Mouse (Mus musculus) limb, embryonic 10.5 days (tissue): ENCODE measurements around the gene Nkx6-2. TPM values are rescaled to one million over a fixed set of nuclear protein-coding genes. Genes with fewer than 3 reads are reported as not detected.

Source experiments
- DNase-seq: peaks from one replicate; pipeline ENCODE4 v3.0.0-alpha.2; 2017; ENCODE audit warnings: low spot score
- H3K27ac ChIP-seq: fragments of 300-500 bp; sonication (generic); 2 replicates; pipeline ENCODE4 v1.5.1; 2016; ENCODE audit warnings: mild to moderate bottlenecking
- H3K27me3 ChIP-seq: fragments of 300-500 bp; sonication (generic); 2 replicates; pipeline ENCODE4 v1.6.1; 2016; ENCODE audit warnings: low read depth, mild to moderate bottlenecking; ENCODE audit not compliant: poor library complexity, severe bottlenecking
- H3K36me3 ChIP-seq: fragments of 300-500 bp; sonication (generic); 2 replicates; pipeline ENCODE4 v1.6.1; 2016; ENCODE audit warnings: mild to moderate bottlenecking, moderate library complexity
- H3K4me1 ChIP-seq: fragments of 300-500 bp; sonication (generic); 2 replicates; pipeline ENCODE4 v1.6.1; 2016
- H3K4me3 ChIP-seq: fragments of 300-500 bp; sonication (generic); 2 replicates; pipeline ENCODE4 v1.5.1; 2016; ENCODE audit warnings: mild to moderate bottlenecking, moderate library complexity
- H3K9me3 ChIP-seq: fragments of 300-500 bp; sonication (generic); replicated peaks from 2 replicates; pipeline ENCODE4 v1.6.1; 2016; ENCODE audit warnings: mild to moderate bottlenecking
- WGBS: fragments of 180-500 bp; shearing (Covaris S2); methylation state at CpG from one replicate; pipeline ENCODE4 v1.1.7; 2016; 5-methylcytosine and 5-hydroxymethylcytosine counted together
- polyA plus RNA-seq: library from polyadenylated mRNA; unstranded; fragments of >200 nt; fragmentation: Nextera tagmentation; extraction: Ambion mirVana; gene quantifications from 2 replicates; pipeline ENCODE4 v1.2.1, GENCODE M21; 2016

The Nkx6-2 gene
- polyA plus RNA-seq, 1 experiment from 2014 or later: not detected

- Histone ChIP-seq H3K4me3 (no peak overlapping the region), H3K36me3 (no peaks in the 10 kb centered on the region), H3K4me1 (peaks cover 15% of the 10 kb centered on the region), H3K27ac (no peak overlapping the region), H3K27me3 (peaks cover 62% of the 10 kb centered on the region), H3K9me3 (no peaks in the 10 kb centered on the region)
- 76% methylated on average over 4 of the region's 4 CpGs for WGBS
- DNase-seq: no peak
These were observed 51.2 kb downstream of the Nkx6-2 start for GRCm38 (mm10) chr7:139531428-139531801.

GRCm38 (mm10) chr7:139530591-139531427 is 51.8 kb downstream of the Nkx6-2 start:
- 0 out of 2 replicates have a peak, but pooled peaks cover 6% of the 10 kb centered on the region for H3K36me3 ChIP-seq
- no peak for DNase-seq
- H3K4me1 ChIP-seq: peaks cover 15% of the 10 kb centered on the region
- WGBS: 36% methylated on average over 16 of the region's 16 CpGs
- no peak overlapping the region for H3K27ac ChIP-seq
- peaks cover 68% of the 10 kb centered on the region for H3K27me3 ChIP-seq
- no peak overlapping the region for H3K4me3 ChIP-seq
- H3K9me3 ChIP-seq: no peaks in the 10 kb centered on the region

Other genes starting within 250 kb of the Nkx6-2 start
- gene Inpp5a, start 193.7 kb downstream of the Nkx6-2 start, polyA plus RNA-seq: 14.2 and 17.3 TPM in 2 replicates
- 0.13 and 0.38 TPM in 2 replicates for gene Cfap46, start 101.0 kb upstream of the Nkx6-2 start, polyA plus RNA-seq